Mouse (Mus musculus) B cell, adult 62 days (primary cell): ENCODE measurements around the gene Gm10073. TPM values are rescaled to one million over a fixed set of nuclear protein-coding genes. Genes with fewer than 3 reads are reported as not detected.

Experiments
- total RNA-seq: library from RNA; stranded (reverse); gene quantifications from 4 replicates; pipeline ENCODE4 v1.2.4, GENCODE M21; 2023

The Gm10073 gene
- total RNA-seq, result 304 to 347 TPM (median 321 TPM) in 4 replicates

DNA sequence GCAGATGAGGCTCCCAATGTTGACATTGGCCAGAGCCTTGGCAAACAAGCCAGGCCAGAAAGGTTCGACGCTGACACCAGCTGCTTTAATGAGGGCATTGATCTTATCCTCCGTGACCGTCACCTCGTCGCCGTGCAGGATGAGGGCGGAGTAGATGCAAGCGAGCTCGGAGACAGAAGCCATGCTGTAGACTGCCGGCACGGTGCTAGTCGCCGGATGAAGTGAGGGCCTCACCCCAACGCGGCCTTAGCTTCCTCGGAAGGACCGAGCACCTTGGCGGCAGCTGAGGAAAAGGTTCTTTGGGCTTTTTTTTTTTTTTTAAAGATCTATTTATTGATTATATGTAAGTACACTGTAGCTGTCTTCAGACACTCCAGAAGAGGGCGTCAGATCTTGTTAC is at the start of gene Gm10073:
TSS of gene Gm10073 (minus strand) at position 294 of the 400 bp plus-strand sequence.

DNA sequence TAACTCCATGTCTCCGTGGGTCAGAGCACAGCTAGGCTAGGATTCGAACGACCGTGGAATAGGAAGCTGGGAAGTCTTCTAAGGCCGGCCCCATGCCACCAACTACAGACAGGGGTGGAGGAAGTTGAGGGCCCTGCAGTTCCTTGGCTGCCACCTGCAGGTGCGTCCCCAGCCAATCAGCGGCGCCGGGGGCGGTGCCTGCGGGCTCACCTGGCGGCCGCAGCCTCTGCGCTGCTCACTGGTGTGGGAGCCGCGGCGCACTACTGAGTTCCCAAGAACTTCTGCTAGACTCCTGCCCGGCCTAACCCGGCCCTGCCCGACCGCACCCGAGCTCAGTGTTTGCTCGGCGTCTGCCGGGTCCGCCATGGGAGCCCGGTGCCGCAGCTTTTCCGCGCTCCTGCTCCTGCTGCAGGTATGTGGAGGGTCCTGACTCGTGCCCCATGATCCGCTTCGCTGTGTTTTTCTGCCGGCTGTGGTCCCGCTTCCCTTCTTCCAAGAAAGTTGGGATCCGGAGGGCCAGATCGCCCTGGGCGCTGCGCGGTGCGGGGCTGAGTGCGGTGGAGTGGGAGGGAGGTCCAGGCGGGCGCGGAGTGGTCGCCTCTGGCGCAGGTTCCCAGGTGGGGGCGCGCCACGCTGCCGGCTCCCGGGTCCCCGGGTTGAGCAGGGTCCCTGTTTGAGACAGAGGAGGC is 30.0 kb upstream of the Gm10073 start, which contains the start of gene Cdh1:
TSS of gene Cdh1 (plus strand) at position 221 of the 689 bp plus-strand sequence.

Other genes starting within 250 kb of the Gm10073 start
- 5.1 to 7.3 TPM (median 5.6 TPM) in 4 replicates for gene Smpd3, start 235.5 kb downstream of the Gm10073 start, total RNA-seq
- gene Zfp90, start 158.1 kb downstream of the Gm10073 start, total RNA-seq, result 11.2 to 12.4 TPM (median 11.7 TPM) in 4 replicates
- not detected in 4 replicates for gene 6030452D12Rik, start 72.9 kb downstream of the Gm10073 start, total RNA-seq
- gene Cdh3, start 62.6 kb downstream of the Gm10073 start, total RNA-seq, result not detected in 4 replicates
- not detected in 4 replicates for gene Cdh1, start 29.9 kb upstream of the Gm10073 start, total RNA-seq
- 15.3 to 19.1 TPM (median 17.0 TPM) in 4 replicates for gene Tango6, start 109.6 kb upstream of the Gm10073 start, total RNA-seq